Mouse (Mus musculus) B cell, adult 62 days (primary cell): ENCODE results near the gene Nmur2. TPM values are rescaled to one million over a fixed set of nuclear protein-coding genes. Genes with fewer than 3 reads are reported as not detected.

Source experiments
- total RNA-seq: library from RNA; stranded (reverse); gene quantifications from 4 replicates; pipeline ENCODE4 v1.2.4, GENCODE M21; 2023

The Nmur2 gene
- not detected in 4 replicates for total RNA-seq

DNA sequence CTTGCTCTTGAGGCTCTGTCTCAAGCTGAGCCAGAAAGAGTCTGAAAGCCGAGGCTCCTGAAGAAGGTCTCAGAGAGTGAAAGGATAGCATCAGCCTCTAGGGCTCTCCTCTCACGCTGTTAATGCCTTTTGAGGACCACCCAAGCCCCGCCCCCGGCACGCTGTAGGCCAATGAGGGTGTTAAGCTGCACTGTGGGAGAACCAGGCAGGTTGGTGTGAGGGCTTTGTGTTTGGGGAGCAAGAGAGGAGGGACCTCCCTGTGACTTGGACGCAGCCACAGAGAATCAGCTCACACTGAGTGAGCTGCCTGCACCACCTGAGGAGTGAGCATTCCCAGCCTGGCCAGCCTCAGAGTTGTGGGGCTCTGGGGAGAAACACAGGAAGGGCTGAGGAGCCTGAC is at the start of gene Nmur2:
Gene Nmur2 (minus strand): TSS at position 94 of the 400 bp plus-strand sequence.

